Mouse (Mus musculus) neural tube, embryonic 11.5 days (tissue): Measurements from ENCODE around the gene Gm45713. TPM values are rescaled to one million over a fixed set of nuclear protein-coding genes. Genes with fewer than 3 reads are reported as not detected.

Experiments
- ATAC-seq: fragments of 200-750 bp; cut with Nextera tagmentation; 2 replicates; pipeline ENCODE4 v1.8.0; 2017; ENCODE audit warnings: moderate number of reproducible peaks, mild to moderate bottlenecking, moderate TSS enrichment, moderate library complexity; ENCODE audit not compliant: insufficient read depth, low FRiP score, low TSS enrichment
- DNase-seq: peaks from one replicate; pipeline ENCODE4 v3.0.0-alpha.2; 2015; ENCODE audit warnings: low spot score
- H3K27ac ChIP-seq: fragments of 300-500 bp; sonication (generic); 2 replicates; pipeline ENCODE4 v1.5.1; 2014; ENCODE audit warnings: low read depth, mild to moderate bottlenecking, low read length
- H3K27me3 ChIP-seq: fragments of 300-500 bp; sonication (generic); 2 replicates; pipeline ENCODE4 v1.6.1; 2014; ENCODE audit warnings: mild to moderate bottlenecking, low read length, mixed read lengths; ENCODE audit not compliant: control insufficient read depth, insufficient read depth
- H3K36me3 ChIP-seq: fragments of 300-500 bp; sonication (generic); 2 replicates; pipeline ENCODE4 v1.6.1; 2014; ENCODE audit warnings: mild to moderate bottlenecking, low read length, moderate library complexity, mixed read lengths; ENCODE audit not compliant: control insufficient read depth, insufficient read depth
- H3K4me1 ChIP-seq: fragments of 300-500 bp; sonication (generic); 2 replicates; pipeline ENCODE4 v1.6.1; 2014; ENCODE audit warnings: low read length, mixed read lengths; ENCODE audit not compliant: control insufficient read depth, insufficient read depth
- H3K4me2 ChIP-seq: fragments of 300-500 bp; sonication (generic); 2 replicates; pipeline ENCODE4 v1.6.1; 2014; ENCODE audit warnings: low read depth, mild to moderate bottlenecking, moderate library complexity
- H3K4me3 ChIP-seq: fragments of 300-500 bp; sonication (generic); 2 replicates; pipeline ENCODE4 v1.5.1; 2014; ENCODE audit warnings: low read depth, low read length
- H3K9ac ChIP-seq: fragments of 300-500 bp; sonication (generic); 2 replicates; pipeline ENCODE4 v1.6.1; 2014; ENCODE audit warnings: mild to moderate bottlenecking, low read length
- H3K9me3 ChIP-seq: fragments of 300-500 bp; sonication (generic); 2 replicates; pipeline ENCODE4 v1.6.1; 2016; ENCODE audit warnings: low read length; ENCODE audit not compliant: control insufficient read depth
- WGBS: fragments of 180-500 bp; shearing (Covaris S2); extraction: QIAGEN DNeasy Blood & Tissue Kit; methylation state at CpG from one replicate; pipeline ENCODE4 v1.1.7; 2014; 5-methylcytosine and 5-hydroxymethylcytosine counted together
- polyA plus RNA-seq: library from polyadenylated mRNA; unstranded; fragments of >200 nt; fragmentation: Nextera tagmentation; extraction: Ambion mirVana; gene quantifications from 2 replicates; pipeline ENCODE4 v1.2.1, GENCODE M21; 2014

Gm45713 gene
- polyA plus RNA-seq, 1 experiment from 2014 or later: 0.21 TPM

GRCm38 (mm10) chr7:45160866-45161265, 24.8 kb upstream of the Gm45713 start:
- H3K4me2 ChIP-seq: no peak overlapping the region
- peaks cover 9% of the 10 kb centered on the region for H3K4me1 ChIP-seq
- no peak overlapping the region for H3K27ac ChIP-seq
- H3K36me3 ChIP-seq: 0 out of 2 replicates have a peak, but pooled peaks cover 3% of the 10 kb centered on the region
- WGBS: 98% methylated on average over 3 of the region's 3 CpGs
- H3K27me3 ChIP-seq: peaks cover 35% of the 10 kb centered on the region
- DNase-seq (no peak), ATAC-seq (no peak)
- H3K9me3 ChIP-seq: no peaks in the 10 kb centered on the region
- no peak overlapping the region for H3K9ac ChIP-seq
- H3K4me3 ChIP-seq: no peak overlapping the region

- H3K27ac ChIP-seq: no peak overlapping the region
- 0 out of 2 replicates have a peak, but pooled peaks cover 3% of the 10 kb centered on the region for H3K36me3 ChIP-seq
- H3K27me3 ChIP-seq: peaks cover 30% of the 10 kb centered on the region
- no peak overlapping the region for H3K4me2 ChIP-seq
- H3K9me3 ChIP-seq: no peaks in the 10 kb centered on the region
- ATAC-seq: no peak
- DNase-seq: no peak
- H3K4me3 ChIP-seq: no peak overlapping the region
- 95% methylated on average over 6 of the region's 6 CpGs for WGBS
- H3K4me1 ChIP-seq: peaks cover 9% of the 10 kb centered on the region
- no peak overlapping the region for H3K9ac ChIP-seq
Measured at GRCm38 (mm10) chr7:45160316-45160800, 24.3 kb upstream of the Gm45713 start.

GRCm38 (mm10) chr7:45158991-45159390, 23.0 kb upstream of the Gm45713 start:
- ATAC-seq: no peak
- no peak overlapping the region for H3K4me3 ChIP-seq
- 0 out of 2 replicates have a peak, but pooled peaks cover 3% of the 10 kb centered on the region for H3K36me3 ChIP-seq

GRCm38 (mm10) chr7:45157459-45157858, 21.4 kb upstream of the Gm45713 start:
- no peak overlapping the region for H3K9ac ChIP-seq
- no peak for ATAC-seq

More at GRCm38 (mm10) chr7:45158991-45159390, 23.0 kb upstream of the Gm45713 start:
- no peak overlapping the region for H3K9ac ChIP-seq
- peaks cover 9% of the 10 kb centered on the region for H3K4me1 ChIP-seq
- H3K27me3 ChIP-seq: peaks cover 16% of the 10 kb centered on the region
- H3K9me3 ChIP-seq: no peaks in the 10 kb centered on the region
- 92% methylated on average over 6 of the region's 6 CpGs for WGBS
- no peak for DNase-seq
- H3K4me2 ChIP-seq: no peak overlapping the region
- no peak overlapping the region for H3K27ac ChIP-seq

GRCm38 (mm10) chr7:45156206-45156605, 20.2 kb upstream of the Gm45713 start:
- Histone ChIP-seq H3K27me3 (no peaks in the 10 kb centered on the region), H3K36me3 (0 out of 2 replicates have a peak, but pooled peaks cover 3% of the 10 kb centered on the region), H3K4me2 (no peak overlapping the region), H3K27ac (no peak overlapping the region), H3K4me1 (peaks cover 5% of the 10 kb centered on the region), H3K4me3 (no peak overlapping the region), H3K9ac (no peak overlapping the region), H3K9me3 (no peaks in the 10 kb centered on the region)
- DNase-seq (no peak), ATAC-seq (no peak)
- 96% methylated on average over 15 of the region's 15 CpGs for WGBS

More at GRCm38 (mm10) chr7:45157459-45157858, 21.4 kb upstream of the Gm45713 start:
- Histone ChIP-seq H3K4me2 (no peak overlapping the region), H3K27me3 (peaks cover 2% of the 10 kb centered on the region; the same call in 1 of the 2 replicates), H3K4me3 (no peak overlapping the region), H3K27ac (no peak overlapping the region), H3K4me1 (peaks cover 10% of the 10 kb centered on the region), H3K9me3 (no peaks in the 10 kb centered on the region), H3K36me3 (0 out of 2 replicates have a peak, but pooled peaks cover 3% of the 10 kb centered on the region)
- 90% methylated on average over 14 of the region's 14 CpGs for WGBS
- no peak for DNase-seq

GRCm38 (mm10) chr7:45155590-45155989, 19.6 kb upstream of the Gm45713 start:
- Histone ChIP-seq H3K4me3 (no peak overlapping the region), H3K27me3 (no peaks in the 10 kb centered on the region), H3K4me2 (no peak overlapping the region), H3K36me3 (0 out of 2 replicates have a peak, but pooled peaks cover 3% of the 10 kb centered on the region), H3K27ac (no peak overlapping the region), H3K9ac (no peak overlapping the region), H3K9me3 (no peaks in the 10 kb centered on the region), H3K4me1 (peaks cover 5% of the 10 kb centered on the region)
- WGBS: 84% methylated on average over 9 of the region's 9 CpGs
- ATAC-seq (no peak), DNase-seq (no peak)

- peak; percentile 54 for DNase-seq
- 0 out of 2 replicates have a peak, but pooled peaks cover 3% of the 10 kb centered on the region for H3K36me3 ChIP-seq
- H3K4me1 ChIP-seq: peaks cover 5% of the 10 kb centered on the region
- no peak overlapping the region for H3K9ac ChIP-seq
- peak overlapping the region; percentile 43 for H3K4me2 ChIP-seq
- no peaks in the 10 kb centered on the region for H3K9me3 ChIP-seq
- peak overlapping the region; percentile 55 for H3K4me3 ChIP-seq
- WGBS: 78% methylated on average over 12 of the region's 12 CpGs
- H3K27ac ChIP-seq: no peak overlapping the region
- no peaks in the 10 kb centered on the region for H3K27me3 ChIP-seq
- 0 out of 2 replicates have a peak, but pooled peaks have one; percentile 1 for ATAC-seq
Measured at GRCm38 (mm10) chr7:45154993-45155514, 19.0 kb upstream of the Gm45713 start.

- Histone ChIP-seq H3K9me3 (no peaks in the 10 kb centered on the region), H3K27me3 (no peaks in the 10 kb centered on the region), H3K4me3 (peak within 1 kb of the TSS; percentile 55), H3K27ac (peak within 1 kb of the TSS; percentile 50), H3K4me2 (peak within 1 kb of the TSS; percentile 81), H3K9ac (peak within 1 kb of the TSS; percentile 77), H3K36me3 (0 out of 2 replicates have a peak, but pooled peaks cover 3% of the 10 kb centered on the region), H3K4me1 (peaks cover 5% of the 10 kb centered on the region)
- ATAC-seq (peak; percentile 95), DNase-seq (peak; percentile 97)
- WGBS: 5% methylated on average over 67 of the region's 69 CpGs
Measured at GRCm38 (mm10) chr7:45154096-45154992, 18.3 kb upstream of the Gm45713 start, which contains the start of the genes Pih1d1 and Aldh16a1. Gene Pih1d1, plus strand, starts transcription at chr7:45154303. Gene Aldh16a1, minus strand, starts transcription at chr7:45154584.
